Mouse (Mus musculus): ENCODE measurements around the gene AC141477.1. TPM values are rescaled to one million over a fixed set of nuclear protein-coding genes. Genes with fewer than 3 reads are reported as not detected.

Gene AC141477.1
- polyA plus RNA-seq (2016; fragmentation: Nextera tagmentation; extraction: Ambion mirVana) = not detected in 2 replicates

DNA sequence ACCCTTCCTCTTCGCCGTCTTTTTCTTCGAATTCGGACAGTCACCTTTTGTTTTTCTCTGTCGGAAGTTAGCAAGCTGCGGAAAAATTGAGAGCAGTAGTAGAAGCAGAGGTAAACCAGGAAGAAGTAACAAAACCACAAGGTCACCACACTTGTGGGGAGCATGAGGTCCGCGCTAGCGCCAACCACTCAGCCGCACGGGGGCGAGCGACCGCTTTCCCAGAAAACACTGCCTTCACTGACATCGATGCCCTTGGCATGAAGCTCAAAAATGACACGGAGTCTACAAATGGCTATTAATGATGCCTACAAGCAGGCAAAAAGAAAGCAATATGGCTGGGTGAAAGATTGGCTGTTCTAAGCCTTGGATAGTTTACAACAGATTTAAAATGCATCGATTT, at the start of gene AC141477.1:
Gene AC141477.1, minus strand, starts transcription at position 164 of the 400 bp plus-strand sequence.
- Histone ChIP-seq H3K27ac (replicated peaks) (no peak within 1 kb of the TSS), H3K4me1 (peaks cover 20% of the 10 kb centered on the region), H3K27me3 (no peaks in the 10 kb centered on the region), H3K9ac (replicated peaks) (no peak within 1 kb of the TSS), H3K4me2 (replicated peaks) (peak within 1 kb of the TSS; percentile 77), H3K36me3 (peaks cover 51% of the 10 kb centered on the region), H3K4me3 (0 out of 2 replicates have a peak within 1 kb of the TSS, but pooled peaks have one; percentile 89), H3K9me3 (no peaks in the 10 kb centered on the region)
- 94% methylated on average over 17 of the region's 17 CpGs for WGBS
- no peak for ATAC-seq (ENCODE audit: low FRiP score, low read depth)

DNA sequence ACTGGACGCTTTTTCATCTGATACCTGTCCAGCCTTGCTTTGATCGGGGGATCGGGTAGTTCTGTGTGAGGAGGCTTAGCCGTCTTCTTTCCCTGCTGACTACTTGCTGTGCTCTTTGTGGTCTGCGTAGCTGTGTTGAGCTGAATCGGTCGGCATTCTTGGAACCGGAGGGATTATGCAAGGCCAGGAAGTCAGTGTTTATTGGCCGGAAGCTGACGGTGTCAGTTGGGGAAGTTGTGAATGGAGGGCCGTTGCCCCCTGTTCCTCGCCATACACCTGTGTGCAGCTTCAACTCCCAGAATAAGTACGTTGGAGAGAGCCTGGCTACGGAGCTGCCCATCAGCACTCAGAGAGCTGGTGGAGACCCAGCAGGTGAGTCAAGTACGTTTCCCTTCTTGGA, 49.0 kb upstream of the AC141477.1 start:
- Histone ChIP-seq H3K27ac (replicated peaks) (no peak overlapping the region), H3K4me1 (no peaks in the 10 kb centered on the region), H3K4me2 (replicated peaks) (no peak overlapping the region), H3K9ac (replicated peaks) (no peak overlapping the region), H3K27me3 (no peaks in the 10 kb centered on the region), H3K4me3 (no peak overlapping the region), H3K9me3 (no peaks in the 10 kb centered on the region), H3K36me3 (peaks cover 94% of the 10 kb centered on the region)
- ATAC-seq (ENCODE audit: low FRiP score, low read depth) = no peak
- 96% methylated on average over 15 of the region's 15 CpGs for WGBS

DNA sequence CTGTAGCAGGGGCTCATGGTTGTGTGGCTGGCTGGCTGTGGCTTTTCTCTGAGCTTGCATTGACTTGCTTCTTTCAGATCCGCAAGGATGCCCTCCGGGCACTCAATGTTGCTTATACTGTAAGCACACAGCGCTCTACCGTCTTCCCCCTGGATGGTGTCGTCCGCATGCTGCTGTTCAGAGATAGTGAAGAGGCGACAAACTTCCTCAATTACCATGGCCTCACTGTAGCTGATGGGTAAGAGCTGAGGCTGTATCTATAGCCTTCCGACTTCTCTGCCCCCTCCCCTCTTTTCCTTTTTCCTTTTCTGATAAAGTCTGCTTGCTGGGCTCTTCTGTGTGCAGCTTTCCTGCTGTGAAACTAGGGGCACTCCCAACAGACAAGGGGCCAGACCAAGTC, 48.0 kb upstream of the AC141477.1 start:
- no peaks in the 10 kb centered on the region for H3K9me3 ChIP-seq
- no peak overlapping the region for H3K9ac ChIP-seq (replicated peaks)
- ATAC-seq (ENCODE audit: low FRiP score, low read depth) = no peak
- no peaks in the 10 kb centered on the region for H3K4me1 ChIP-seq
- no peak overlapping the region for H3K4me3 ChIP-seq
- H3K27me3 ChIP-seq = no peaks in the 10 kb centered on the region
- 98% methylated on average over 8 of the region's 8 CpGs for WGBS
- peaks cover 94% of the 10 kb centered on the region for H3K36me3 ChIP-seq
- H3K4me2 ChIP-seq (replicated peaks) = no peak overlapping the region
- H3K27ac ChIP-seq (replicated peaks) = no peak overlapping the region

- WGBS = 95% methylated on average over 2 of the region's 2 CpGs
- ATAC-seq (ENCODE audit: low FRiP score, low read depth) = no peak
Measured at GRCm38 (mm10) chr10:76486302-76486701, 46.1 kb upstream of the AC141477.1 start.

DNA sequence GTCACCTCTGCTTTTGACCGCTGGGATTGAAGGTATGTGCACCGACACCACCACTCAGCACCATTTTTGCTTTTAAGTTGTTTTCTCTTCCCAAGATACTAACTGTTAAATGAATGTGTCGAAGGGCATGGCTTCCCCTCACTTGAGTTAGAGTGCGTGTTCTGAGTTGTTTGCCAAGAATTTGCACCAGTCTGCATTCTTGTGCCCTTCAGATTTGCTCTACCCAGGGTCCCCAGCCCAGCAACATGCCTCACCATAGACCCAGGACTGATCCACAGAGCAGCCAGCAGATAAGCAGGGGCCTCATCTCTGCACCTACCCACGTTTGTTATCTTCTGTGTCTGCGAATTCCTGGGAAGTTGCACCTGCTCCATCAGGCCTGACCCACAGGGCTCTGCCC, 41.2 kb upstream of the AC141477.1 start:
- Histone ChIP-seq H3K9ac (replicated peaks) (no peak overlapping the region), H3K36me3 (peaks cover 97% of the 10 kb centered on the region), H3K4me3 (no peak overlapping the region), H3K4me1 (no peaks in the 10 kb centered on the region), H3K27ac (replicated peaks) (no peak overlapping the region), H3K9me3 (no peaks in the 10 kb centered on the region), H3K27me3 (no peaks in the 10 kb centered on the region), H3K4me2 (replicated peaks) (no peak overlapping the region)
- ATAC-seq (ENCODE audit: low FRiP score, low read depth) = no peak
- WGBS = 95% methylated on average over 6 of the region's 6 CpGs

More at GRCm38 (mm10) chr10:76486302-76486701, 46.1 kb upstream of the AC141477.1 start:
- no peaks in the 10 kb centered on the region for H3K9me3 ChIP-seq
- H3K4me2 ChIP-seq (replicated peaks) = no peak overlapping the region
- H3K27ac ChIP-seq (replicated peaks) = no peak overlapping the region
- H3K4me1 ChIP-seq = no peaks in the 10 kb centered on the region
- H3K27me3 ChIP-seq = no peaks in the 10 kb centered on the region
- peaks cover 98% of the 10 kb centered on the region for H3K36me3 ChIP-seq
- no peak overlapping the region for H3K4me3 ChIP-seq
- no peak overlapping the region for H3K9ac ChIP-seq (replicated peaks)

DNA sequence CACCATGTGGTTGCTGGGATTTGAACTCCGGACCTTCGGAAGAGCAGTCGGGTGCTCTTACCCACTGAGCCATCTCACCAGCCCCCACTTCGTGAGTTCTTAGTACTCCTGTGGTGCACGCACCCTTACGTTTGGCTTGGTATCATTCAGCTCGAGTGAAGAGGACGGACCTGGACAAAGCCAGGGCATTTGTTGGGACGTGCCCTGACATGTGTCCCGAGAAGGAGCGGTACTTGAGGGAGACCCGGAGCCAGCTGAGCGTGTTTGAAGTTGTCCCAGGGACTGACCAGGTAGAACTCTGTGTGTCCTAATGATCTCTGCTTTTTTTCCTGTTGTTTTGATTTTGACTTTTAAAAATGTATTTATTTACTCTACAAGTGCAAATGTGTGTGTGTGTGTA, 40.6 kb upstream of the AC141477.1 start:
- no peak for ATAC-seq (ENCODE audit: low FRiP score, low read depth)
- H3K36me3 ChIP-seq = peaks cover 97% of the 10 kb centered on the region
- 92% methylated on average over 13 of the region's 13 CpGs for WGBS

GRCm38 (mm10) chr10:76473759-76474158, 33.5 kb upstream of the AC141477.1 start:
- Histone ChIP-seq H3K36me3 (peaks cover 76% of the 10 kb centered on the region), H3K9me3 (no peaks in the 10 kb centered on the region), H3K27me3 (no peaks in the 10 kb centered on the region), H3K4me1 (peaks cover 8% of the 10 kb centered on the region), H3K9ac (replicated peaks) (no peak overlapping the region; the same call in 1 of the 2 replicates), H3K27ac (replicated peaks) (no peak overlapping the region), H3K4me3 (no peak overlapping the region), H3K4me2 (replicated peaks) (no peak overlapping the region)
- WGBS = 91% methylated on average over 5 of the region's 5 CpGs
- ATAC-seq (ENCODE audit: low FRiP score, low read depth) = no peak

More for the DNA sequence above, 40.6 kb upstream of the AC141477.1 start:
- Histone ChIP-seq H3K27me3 (no peaks in the 10 kb centered on the region), H3K27ac (replicated peaks) (no peak overlapping the region), H3K4me1 (no peaks in the 10 kb centered on the region), H3K4me2 (replicated peaks) (no peak overlapping the region), H3K9ac (replicated peaks) (no peak overlapping the region), H3K9me3 (no peaks in the 10 kb centered on the region), H3K4me3 (no peak overlapping the region)

DNA sequence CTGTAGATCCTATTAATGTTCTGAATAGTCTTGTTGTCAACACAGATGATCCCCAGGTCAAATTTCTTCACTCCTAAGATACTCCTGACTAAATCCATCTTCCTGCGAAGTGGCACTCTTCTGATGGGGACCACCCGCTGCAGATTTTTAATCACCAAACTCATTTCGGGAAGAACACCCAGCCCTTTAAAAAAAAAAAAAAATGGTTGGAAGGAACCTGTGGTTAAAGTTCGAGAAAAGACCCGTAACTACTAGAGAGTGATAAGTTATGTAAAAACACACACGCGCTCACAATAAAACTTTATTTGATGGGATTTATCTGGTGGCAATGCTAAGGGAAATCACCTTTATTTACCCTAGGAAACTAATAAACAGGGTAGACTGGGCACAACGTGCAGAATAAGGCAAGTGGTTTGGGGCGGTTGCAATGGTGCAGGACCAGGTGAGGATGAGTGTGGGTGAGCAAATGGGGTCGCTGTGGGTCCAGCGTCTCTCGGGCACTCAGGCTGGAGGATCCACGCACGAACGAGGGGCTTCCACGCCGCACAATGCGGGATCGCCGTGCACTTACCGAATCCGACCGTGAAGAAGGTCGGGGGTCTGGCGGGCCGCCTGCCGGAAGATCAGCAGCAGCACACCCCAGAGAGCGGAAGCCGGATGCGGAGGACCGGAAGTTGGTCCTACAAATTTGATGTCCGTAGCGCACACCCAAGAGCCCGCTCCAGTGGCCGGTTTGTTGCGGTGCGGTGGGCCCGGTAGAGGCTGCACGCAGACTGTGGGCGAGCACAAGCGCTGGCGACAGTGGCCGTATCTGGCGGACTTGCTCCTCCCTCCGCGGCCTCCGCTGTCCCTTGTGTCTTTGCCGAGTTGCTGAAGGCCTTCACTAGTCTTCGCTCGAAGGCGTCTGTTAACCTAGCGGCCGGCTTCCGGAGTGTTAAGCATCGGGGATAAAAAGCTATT, 28.2 kb upstream of the AC141477.1 start, which contains the start of the genes Mcm3ap and Ybey:
Gene Mcm3ap, plus strand, starts transcription at position 725 of the 960 bp plus-strand sequence.
Gene Ybey, minus strand, starts transcription at position 912 of the 960 bp plus-strand sequence.
- Histone ChIP-seq H3K27ac (replicated peaks) (peak within 1 kb of the TSS; percentile 87), H3K27me3 (no peaks in the 10 kb centered on the region), H3K4me2 (replicated peaks) (peak within 1 kb of the TSS; percentile 55), H3K9me3 (no peaks in the 10 kb centered on the region), H3K4me1 (peaks cover 10% of the 10 kb centered on the region), H3K9ac (replicated peaks) (peak within 1 kb of the TSS; percentile 71), H3K4me3 (peak within 1 kb of the TSS; percentile 57), H3K36me3 (peaks cover 40% of the 10 kb centered on the region)
- ATAC-seq (ENCODE audit: low FRiP score, low read depth) = peak; percentile 98
- WGBS = 2% methylated on average over 55 of the region's 55 CpGs

GRCm38 (mm10) chr10:76462721-76463120, 22.5 kb upstream of the AC141477.1 start:
- H3K9ac ChIP-seq (replicated peaks) = no peak overlapping the region
- H3K4me3 ChIP-seq = no peak overlapping the region
- H3K27me3 ChIP-seq = no peaks in the 10 kb centered on the region
- WGBS = 89% methylated on average over 6 of the region's 6 CpGs
- H3K27ac ChIP-seq (replicated peaks) = no peak overlapping the region
- no peak for ATAC-seq (ENCODE audit: low FRiP score, low read depth)
- H3K4me2 ChIP-seq (replicated peaks) = no peak overlapping the region
- H3K4me1 ChIP-seq = no peaks in the 10 kb centered on the region
- H3K9me3 ChIP-seq = no peaks in the 10 kb centered on the region; the same call in 1 of the 2 replicates
- peaks cover 21% of the 10 kb centered on the region; the same call in 1 of the 2 replicates for H3K36me3 ChIP-seq

DNA sequence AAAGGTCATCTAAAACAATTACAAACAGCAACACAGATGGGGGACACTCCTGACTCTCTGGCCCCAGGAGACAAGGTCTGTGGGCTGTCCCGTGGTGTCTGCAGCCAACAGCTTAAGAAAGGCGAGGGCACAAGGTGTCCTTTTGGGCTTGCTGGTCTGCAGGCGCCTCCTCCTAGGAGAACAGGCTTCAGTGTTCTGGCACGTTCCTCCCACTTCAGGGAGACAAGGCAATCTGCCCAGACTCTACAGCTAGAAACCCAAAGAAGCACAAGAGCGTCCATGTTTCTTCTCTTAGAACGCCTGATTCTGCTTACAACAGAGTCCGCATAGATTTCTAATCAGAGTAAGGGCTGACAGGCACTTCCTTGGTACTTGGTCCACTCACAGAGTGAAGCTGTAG, 22.1 kb upstream of the AC141477.1 start:
- no peak for ATAC-seq (ENCODE audit: low FRiP score, low read depth)
- Histone ChIP-seq H3K4me3 (no peak overlapping the region), H3K27ac (replicated peaks) (no peak overlapping the region), H3K9me3 (no peaks in the 10 kb centered on the region; the same call in 1 of the 2 replicates), H3K27me3 (no peaks in the 10 kb centered on the region), H3K4me1 (no peaks in the 10 kb centered on the region), H3K9ac (replicated peaks) (no peak overlapping the region), H3K4me2 (replicated peaks) (no peak overlapping the region), H3K36me3 (peaks cover 21% of the 10 kb centered on the region; the same call in 1 of the 2 replicates)
- WGBS = 88% methylated on average over 7 of the region's 7 CpGs

DNA sequence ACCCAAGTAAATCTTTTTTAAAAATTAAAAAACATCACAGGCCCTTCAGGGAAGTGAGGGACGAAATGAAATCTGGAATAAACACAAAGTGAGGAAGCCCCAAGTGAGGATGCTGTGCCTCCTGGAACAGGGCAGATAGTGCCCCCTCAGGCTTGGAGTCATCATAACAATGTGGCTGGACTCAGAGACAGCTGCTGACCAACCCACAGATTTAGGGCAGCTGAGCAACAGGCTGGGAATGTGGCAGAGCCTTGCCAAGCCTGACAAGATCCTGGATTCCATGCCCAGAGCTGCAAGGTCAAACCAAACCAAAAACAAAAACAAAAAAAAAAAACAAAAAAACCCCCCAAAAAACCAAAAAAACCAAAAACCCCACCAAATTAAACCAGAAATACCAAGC, 21.0 kb upstream of the AC141477.1 start:
- H3K27ac ChIP-seq (replicated peaks) = no peak overlapping the region
- H3K9ac ChIP-seq (replicated peaks) = no peak overlapping the region
- H3K4me1 ChIP-seq = no peaks in the 10 kb centered on the region
- no peaks in the 10 kb centered on the region for H3K27me3 ChIP-seq
- no peak overlapping the region for H3K4me2 ChIP-seq (replicated peaks)
- no peak for ATAC-seq (ENCODE audit: low FRiP score, low read depth)
- H3K4me3 ChIP-seq = no peak overlapping the region
- no peaks in the 10 kb centered on the region; the same call in 1 of the 2 replicates for H3K9me3 ChIP-seq
- H3K36me3 ChIP-seq = peaks cover 21% of the 10 kb centered on the region; the same call in 1 of the 2 replicates
- WGBS = 91% methylated on average over 1 of the region's 1 CpGs

- no peak for ATAC-seq (ENCODE audit: low FRiP score, low read depth)
- no peak overlapping the region for H3K27ac ChIP-seq (replicated peaks)
- H3K9me3 ChIP-seq = no peaks in the 10 kb centered on the region
- H3K4me3 ChIP-seq = no peak overlapping the region
- no peaks in the 10 kb centered on the region for H3K27me3 ChIP-seq
- WGBS = 61% methylated on average over 5 of the region's 5 CpGs
- H3K36me3 ChIP-seq = peaks cover under 1% of the 10 kb centered on the region; the same call in 1 of the 2 replicates
- no peak overlapping the region for H3K4me2 ChIP-seq (replicated peaks)
- no peaks in the 10 kb centered on the region for H3K4me1 ChIP-seq
- no peak overlapping the region for H3K9ac ChIP-seq (replicated peaks)
Measured at GRCm38 (mm10) chr10:76455289-76455688, 15.0 kb upstream of the AC141477.1 start.

Measured in midbrain, embryonic 12.5 days (tissue).